Mouse (Mus musculus) spleen, postnatal 4 days (tissue): ENCODE data around the gene Pknox1.
A peak's percentile ranks its signal among the peaks of the same experiment; 100 is the strongest.
"Not testable (repeated sequence)": the region's sequence is repeated elsewhere in the genome, so short reads cannot be mapped to it uniquely, and the experiment has no call there.

Experiments used
- DNase-seq, 2 experiments: peaks; one replicate each; pipeline ENCODE4 v3.0.0; 2022; ENCODE audit warnings: low spot score in 2 of 2

Gene Pknox1

GRCm38 (mm10) chr17:31564015-31564857, at the start of gene Pknox1:
TSS of gene Pknox1 (plus strand) at chr17:31564734.
- DNase-seq = peak; percentile 98 to 99

GRCm38 (mm10) chr17:31519344-31519945, 45.1 kb upstream of the Pknox1 start:
- DNase-seq = no peak

GRCm38 (mm10) chr17:31519946-31520838, 44.3 kb upstream of the Pknox1 start, which contains the start of the genes Wdr4 and Ndufv3:
TSS of gene Wdr4 (minus strand) at chr17:31519980.
TSS of gene Ndufv3 (plus strand) at chr17:31520115.
- peak; percentile 99 for DNase-seq

- no peak for DNase-seq
These were observed 43.6 kb upstream of the Pknox1 start for GRCm38 (mm10) chr17:31520895-31521294.

GRCm38 (mm10) chr17:31521948-31522347, 42.6 kb upstream of the Pknox1 start:
- DNase-seq = no peak

GRCm38 (mm10) chr17:31525114-31525513, 39.4 kb upstream of the Pknox1 start:
- no peak for DNase-seq

- DNase-seq = no peak
These were observed 38.7 kb upstream of the Pknox1 start for GRCm38 (mm10) chr17:31525816-31526215.

GRCm38 (mm10) chr17:31529314-31529713, 35.2 kb upstream of the Pknox1 start:
- DNase-seq = no peak

GRCm38 (mm10) chr17:31531441-31532158, 32.9 kb upstream of the Pknox1 start:
- DNase-seq = no peak

GRCm38 (mm10) chr17:31532331-31532730, 32.2 kb upstream of the Pknox1 start:
- DNase-seq = not testable (repeated sequence)

- DNase-seq = no peak
These were observed 29.2 kb upstream of the Pknox1 start for GRCm38 (mm10) chr17:31535358-31535757.

GRCm38 (mm10) chr17:31535871-31536629, 28.5 kb upstream of the Pknox1 start:
- no peak for DNase-seq

- no peak for DNase-seq
These were observed 24.4 kb upstream of the Pknox1 start for GRCm38 (mm10) chr17:31540101-31540500.

GRCm38 (mm10) chr17:31540809-31541459, 23.6 kb upstream of the Pknox1 start:
- no peak for DNase-seq

GRCm38 (mm10) chr17:31541460-31541831, 23.1 kb upstream of the Pknox1 start:
- no peak for DNase-seq

GRCm38 (mm10) chr17:31543574-31543973, 21.0 kb upstream of the Pknox1 start:
- no peak for DNase-seq

GRCm38 (mm10) chr17:31546444-31547196, 17.9 kb upstream of the Pknox1 start:
- DNase-seq = no peak

GRCm38 (mm10) chr17:31547974-31548373, 16.6 kb upstream of the Pknox1 start:
- no peak for DNase-seq

GRCm38 (mm10) chr17:31549389-31549788, 15.1 kb upstream of the Pknox1 start:
- no peak for DNase-seq
